Mouse (Mus musculus) mature B cell (primary cell): ENCODE measurements at regions not wholly inside any gene's neighbourhood (a gene's known extent, or its start where the extent isn't known, plus 50 kb on each side); places are given as distances from the start of the nearest gene placed in this dataset.

Experiments used
- in situ Hi-C: fragments of 300-500 bp; cut with MboI; formaldehyde crosslinking; loops from 2 replicates; pipeline ENCODE4 v1.14.3; 2019

- in situ Hi-C loops = no loop called here
These were observed 277.6 kb upstream of the Smim15 start for GRCm38 (mm10) chr13:107766397-107767261.

- in situ Hi-C loops = no loop called here
These were observed 280.3 kb upstream of the Smim15 start for GRCm38 (mm10) chr13:107763911-107764310.

DNA sequence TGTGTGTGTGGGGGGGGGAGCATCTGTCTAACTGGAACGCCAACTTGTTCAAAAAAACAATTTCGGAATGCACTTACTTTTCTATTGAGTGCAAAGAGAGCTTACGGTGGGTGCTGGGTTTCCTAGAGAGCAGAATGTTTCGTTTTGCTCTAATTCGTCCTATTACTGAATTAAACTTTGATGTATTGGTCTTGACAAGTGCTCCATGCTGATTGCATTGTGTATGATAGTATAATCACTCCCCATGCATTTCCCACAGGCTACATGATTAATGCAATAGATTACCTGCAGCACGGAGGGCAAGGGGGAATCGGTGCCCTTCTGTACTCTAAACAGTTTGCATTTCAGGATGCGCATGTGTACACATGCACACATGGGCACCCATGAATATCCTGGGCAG lies 283.7 kb upstream of the Smim15 start:
- in situ Hi-C loops = no loop called here

GRCm38 (mm10) chr13:107758327-107759095 lies 285.7 kb upstream of the Smim15 start:
- in situ Hi-C loops = no loop called here

DNA sequence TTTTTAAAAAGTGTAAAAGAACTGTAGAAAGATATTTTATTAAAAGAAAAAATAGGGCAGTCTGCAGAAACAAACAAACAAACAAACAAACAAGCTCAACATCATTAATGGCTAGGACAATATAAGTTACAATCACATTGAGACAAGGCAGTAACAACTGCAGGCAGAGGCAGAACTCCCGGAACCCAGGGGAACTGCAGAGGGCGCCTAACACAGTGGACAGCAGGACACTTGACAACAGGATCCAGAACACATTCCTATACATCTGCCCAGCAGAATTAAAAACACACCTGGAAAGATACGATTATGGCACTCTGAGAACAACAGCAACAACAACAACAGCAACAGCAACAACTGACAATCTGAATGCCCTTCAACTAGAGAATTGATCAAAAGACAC lies 291.5 kb upstream of the Smim15 start:
- in situ Hi-C loops = no loop called here

- in situ Hi-C loops = no loop called here
These were observed 300.6 kb upstream of the Smim15 start for GRCm38 (mm10) chr13:107743464-107744218.

GRCm38 (mm10) chr13:107736581-107736980 lies 307.7 kb upstream of the Smim15 start:
- in situ Hi-C loops = no loop called here

- in situ Hi-C loops = no loop called here
These were observed 309.9 kb upstream of the Smim15 start for GRCm38 (mm10) chr13:107734161-107734905.

DNA sequence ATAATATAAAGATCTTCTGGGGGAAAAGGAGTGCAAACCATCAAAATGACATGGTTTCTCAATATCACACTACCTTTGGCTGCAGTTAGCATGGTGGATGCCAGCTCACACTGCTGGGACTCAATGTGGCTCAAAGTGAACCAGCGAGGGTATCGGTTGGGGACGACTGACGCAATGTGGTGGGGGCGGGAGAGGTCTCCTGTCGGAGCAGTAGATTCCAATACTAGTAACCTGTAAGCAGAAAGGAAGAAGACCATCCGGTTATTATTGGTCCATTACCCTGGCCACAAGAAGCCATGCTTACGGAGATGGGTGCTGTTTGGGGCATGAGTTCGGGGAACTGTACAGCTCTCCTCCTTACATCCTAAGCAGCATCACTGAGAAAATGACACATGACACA lies 313.3 kb upstream of the Smim15 start:
- in situ Hi-C loops = no loop called here

DNA sequence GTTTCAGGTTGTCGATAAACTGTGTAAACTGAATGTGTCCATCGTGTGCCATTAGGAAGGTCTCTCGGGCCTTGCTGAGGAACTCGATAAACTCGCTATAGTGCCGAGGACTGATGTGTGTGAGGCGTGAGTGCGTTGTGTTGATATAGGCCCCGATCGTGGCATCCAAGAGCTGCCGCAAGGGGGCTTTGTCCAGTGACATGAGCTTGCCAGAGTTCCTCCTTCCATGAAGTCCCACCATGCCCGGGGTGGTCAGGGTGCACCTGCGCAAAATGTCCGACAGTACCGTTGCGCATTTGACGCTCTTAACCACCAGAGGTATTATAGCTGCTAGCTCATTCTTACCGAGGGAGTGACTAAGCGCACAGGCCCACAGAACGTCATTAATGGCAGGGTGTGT lies 317.8 kb upstream of the Smim15 start:
- in situ Hi-C loops = no loop called here

DNA sequence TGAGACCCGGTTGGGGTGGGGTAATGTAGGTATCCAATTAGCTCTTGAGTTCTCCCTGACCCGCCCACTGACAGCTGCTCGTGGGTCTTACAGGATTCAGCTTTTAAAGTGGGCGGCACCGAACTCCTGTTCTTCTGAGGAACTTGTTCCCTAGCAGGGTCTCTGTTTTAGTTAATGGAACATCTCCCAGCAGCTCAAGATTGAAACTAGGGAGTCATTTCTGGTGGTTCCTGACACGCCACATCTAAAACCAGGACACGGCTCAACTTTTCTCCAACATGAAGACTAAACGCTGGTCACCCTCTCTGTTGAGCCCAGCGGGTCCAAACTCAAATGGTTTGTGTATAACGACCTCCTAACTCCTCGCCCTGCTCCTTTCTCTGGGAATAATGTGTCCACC lies 322.3 kb upstream of the Smim15 start:
- in situ Hi-C loops = no loop called here

DNA sequence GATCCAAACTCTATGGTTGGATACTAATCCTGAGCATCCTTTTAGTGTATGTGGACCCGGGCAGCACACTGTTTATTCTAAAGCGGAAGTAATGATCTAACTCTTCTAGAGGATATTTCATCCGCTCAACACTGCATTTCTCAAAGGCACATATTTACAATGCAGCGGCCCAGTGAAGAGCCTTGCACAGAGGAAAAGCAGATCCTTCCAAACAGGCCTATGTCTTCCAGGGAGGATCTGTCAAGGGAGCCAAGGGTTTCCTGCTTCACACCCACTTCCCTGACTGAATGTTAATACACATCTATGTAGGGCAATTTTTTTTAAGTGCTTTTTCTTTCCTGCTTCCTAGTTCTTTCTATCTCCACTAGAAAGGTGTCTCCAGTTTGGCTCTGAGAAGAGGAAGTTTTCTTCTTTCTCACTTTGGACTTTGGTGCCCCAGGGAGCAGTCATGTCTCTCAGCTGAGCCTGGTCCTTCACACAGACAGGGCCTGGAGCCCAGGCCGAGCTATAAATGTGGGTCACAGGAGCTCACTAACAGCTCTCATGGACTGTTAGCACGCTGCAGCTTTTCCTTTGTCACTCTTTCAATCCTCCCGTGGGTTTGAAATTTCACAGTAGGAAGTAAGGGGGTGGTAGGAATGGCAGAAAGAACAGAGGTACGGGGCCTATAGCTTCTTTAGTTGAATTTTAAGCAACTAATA lies 323.2 kb upstream of the Smim15 start:
- in situ Hi-C loops = no loop called here

DNA sequence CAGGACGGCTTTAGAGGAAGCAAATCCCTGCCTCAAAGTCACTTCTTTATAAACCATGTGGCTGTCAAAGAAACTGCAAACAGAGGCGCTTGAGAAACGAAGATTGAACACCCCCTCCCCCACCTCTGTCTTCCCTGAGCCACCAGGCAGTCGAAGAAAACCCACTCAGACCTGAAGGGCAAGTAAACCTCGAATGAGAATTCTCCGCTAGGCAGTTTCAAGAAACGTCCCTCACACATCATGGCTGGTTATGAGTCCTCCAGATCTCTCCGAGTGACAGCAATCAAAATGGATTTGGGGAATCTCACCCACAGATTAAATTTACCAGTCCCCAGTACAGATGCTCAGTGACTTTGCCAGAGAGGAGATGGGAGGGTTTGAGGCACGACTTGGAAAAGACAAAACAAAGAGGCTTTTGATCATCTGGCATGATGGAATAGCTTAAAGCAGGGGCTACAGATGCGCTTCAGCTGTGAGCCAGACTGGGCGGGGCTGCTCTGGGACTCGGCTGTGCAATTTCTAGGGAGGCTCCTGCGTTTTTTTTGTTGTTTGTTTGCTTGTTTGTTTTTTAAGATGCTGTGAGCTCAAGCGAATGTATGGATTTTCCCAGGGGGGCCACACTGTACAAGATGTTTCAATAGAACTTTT lies 325.1 kb upstream of the Smim15 start:
- in situ Hi-C loops = no loop called here

- in situ Hi-C loops = no loop called here
These were observed 328.6 kb upstream of the Smim15 start for GRCm38 (mm10) chr13:107715616-107716015.

DNA sequence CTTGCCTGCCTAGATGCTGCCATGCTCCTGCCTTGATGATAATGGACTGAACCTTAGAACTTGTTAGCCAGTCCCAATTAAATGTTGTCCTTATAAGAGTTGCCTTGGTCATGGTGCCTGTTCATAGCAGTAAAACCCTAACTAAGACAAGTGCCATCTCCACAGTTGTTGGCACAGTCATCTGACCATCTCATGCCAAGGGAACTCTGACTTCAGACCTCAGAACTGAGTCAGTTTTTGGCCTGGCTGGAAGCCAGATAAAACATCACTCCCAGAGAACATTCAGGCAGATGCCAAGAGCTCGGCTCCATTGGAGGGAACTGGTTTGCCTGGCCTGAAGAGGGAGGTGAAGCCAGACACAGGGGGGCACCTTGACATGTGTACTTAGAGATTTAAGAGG lies 330.2 kb upstream of the Smim15 start:
- in situ Hi-C loops = no loop called here

DNA sequence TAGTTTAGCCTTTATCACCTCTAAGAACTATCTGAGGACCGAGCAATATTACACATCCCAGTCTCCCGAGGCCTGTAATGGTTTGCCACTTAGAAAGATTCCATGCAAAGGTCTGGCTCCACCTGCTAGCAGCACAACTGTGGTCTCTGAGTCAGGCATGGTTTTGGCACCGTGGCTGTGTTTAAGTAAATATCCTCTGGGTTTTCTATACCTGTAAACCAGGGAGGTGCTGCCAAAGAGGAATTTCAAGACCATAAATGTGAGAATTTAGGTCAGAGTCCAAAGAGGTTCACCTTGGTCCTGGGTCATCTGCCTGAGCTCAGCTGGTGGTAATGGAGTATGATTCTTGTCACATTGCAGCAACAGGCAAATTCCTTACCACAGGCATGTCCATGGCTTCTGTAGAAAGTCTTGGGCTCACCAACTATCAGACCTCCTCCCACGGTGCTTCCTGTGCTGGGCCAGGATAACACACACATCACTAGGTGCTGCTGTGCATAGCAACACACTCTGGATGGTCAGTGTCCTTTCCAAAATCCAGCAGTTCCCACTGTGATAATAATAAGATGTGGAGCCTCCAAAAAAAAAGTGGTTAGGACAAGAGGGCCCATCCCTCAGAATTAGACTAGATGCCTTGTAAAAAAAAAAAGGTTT lies 332.8 kb upstream of the Smim15 start:
- in situ Hi-C loops = no loop called here

- in situ Hi-C loops = no loop called here
These were observed 333.9 kb upstream of the Smim15 start for GRCm38 (mm10) chr13:107710368-107710767.

GRCm38 (mm10) chr13:107709828-107710227 lies 334.4 kb upstream of the Smim15 start:
- in situ Hi-C loops = no loop called here

DNA sequence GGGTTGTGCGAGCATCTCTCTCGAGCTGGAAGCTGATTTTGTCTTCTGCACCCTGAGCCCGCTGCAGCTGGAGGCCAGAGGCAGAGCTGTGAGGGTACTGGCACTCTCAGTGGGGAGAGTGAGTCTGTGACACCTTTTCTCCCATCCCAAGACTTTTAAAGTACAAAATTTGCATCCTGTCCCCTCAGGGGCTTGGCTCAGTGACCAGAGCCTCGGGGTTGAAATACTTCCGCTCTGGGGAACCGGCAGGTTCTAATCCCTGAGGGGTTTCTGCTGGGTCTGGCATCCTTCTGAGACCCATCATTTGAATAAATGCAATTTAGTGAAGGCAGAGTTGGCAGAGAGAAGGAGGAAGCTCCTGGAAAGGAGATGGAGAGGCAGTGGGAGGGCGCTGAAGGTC lies 340.5 kb upstream of the Smim15 start:
- in situ Hi-C loops = no loop called here
